Mouse (Mus musculus) heart, embryonic 13.5 days (tissue): ENCODE measurements around the gene Tnfsf13. TPM values are rescaled to one million over a fixed set of nuclear protein-coding genes. Genes with fewer than 3 reads are reported as not detected.

Source experiments
- ATAC-seq: fragments of 200-750 bp; cut with Nextera tagmentation; 2 replicates; pipeline ENCODE4 v1.8.0; 2017; ENCODE audit warnings: moderate TSS enrichment; ENCODE audit not compliant: insufficient number of reproducible peaks, low FRiP score, low TSS enrichment; ENCODE audit errors: extremely low read depth
- H3K27ac ChIP-seq: fragments of 300-500 bp; sonication (generic); replicated peaks from 2 replicates; pipeline ENCODE4 v1.5.1; 2015; ENCODE audit warnings: moderate library complexity, mild to moderate bottlenecking, inconsistent platforms
- H3K27me3 ChIP-seq: fragments of 300-500 bp; sonication (generic); replicated peaks from 2 replicates; pipeline ENCODE4 v1.6.1; 2015; ENCODE audit warnings: mild to moderate bottlenecking, inconsistent platforms
- H3K36me3 ChIP-seq: fragments of 300-500 bp; sonication (generic); 2 replicates; pipeline ENCODE4 v1.6.1; 2015; ENCODE audit warnings: mild to moderate bottlenecking, inconsistent platforms
- H3K4me1 ChIP-seq: fragments of 300-500 bp; sonication (generic); 2 replicates; pipeline ENCODE4 v1.6.1; 2015; ENCODE audit warnings: inconsistent platforms
- H3K4me2 ChIP-seq: fragments of 300-500 bp; sonication (generic); 2 replicates; pipeline ENCODE4 v1.6.1; 2015; ENCODE audit warnings: inconsistent platforms, mild to moderate bottlenecking, moderate library complexity
- H3K4me3 ChIP-seq: fragments of 300-500 bp; sonication (generic); 2 replicates; pipeline ENCODE4 v1.5.1; 2015; ENCODE audit warnings: moderate library complexity, mild to moderate bottlenecking, inconsistent platforms
- H3K9ac ChIP-seq: fragments of 300-500 bp; sonication (generic); 2 replicates; pipeline ENCODE4 v1.6.1; 2015; ENCODE audit warnings: inconsistent platforms, mild to moderate bottlenecking, moderate library complexity
- H3K9me3 ChIP-seq: fragments of 300-500 bp; sonication (generic); 2 replicates; pipeline ENCODE4 v1.6.1; 2016; ENCODE audit warnings: inconsistent platforms
- WGBS: fragments of 180-500 bp; shearing (Covaris S2); methylation state at CpG from one replicate; pipeline ENCODE4 v1.1.7; 2015; ENCODE audit warnings: mixed read lengths; 5-methylcytosine and 5-hydroxymethylcytosine counted together
- polyA plus RNA-seq: library from polyadenylated mRNA; unstranded; fragments of >200 nt; fragmentation: Nextera tagmentation; extraction: Ambion mirVana; gene quantifications from 2 replicates; pipeline ENCODE4 v1.2.1, GENCODE M21; 2015

Gene Tnfsf13
- polyA plus RNA-seq, 1 experiment from 2014 or later, result 0.23 TPM

GRCm38 (mm10) chr11:69689891-69690290 lies 4.3 kb upstream of the Tnfsf13 start:
- no peaks in the 10 kb centered on the region for H3K36me3 ChIP-seq
- WGBS, result 83% methylated on average over 1 of the region's 1 CpGs
- peaks cover 31% of the 10 kb centered on the region for H3K4me1 ChIP-seq
- peak overlapping the region; percentile 25; the same call in 1 of the 2 replicates for H3K9ac ChIP-seq
- no peak overlapping the region for H3K27ac ChIP-seq
- H3K4me3 ChIP-seq, result no peak overlapping the region
- no peaks in the 10 kb centered on the region for H3K27me3 ChIP-seq
- no peaks in the 10 kb centered on the region for H3K9me3 ChIP-seq
- ATAC-seq, result no peak
- no peak overlapping the region for H3K4me2 ChIP-seq

GRCm38 (mm10) chr11:69687061-69687460 lies 1.5 kb upstream of the Tnfsf13 start:
- no peaks in the 10 kb centered on the region for H3K36me3 ChIP-seq
- peak overlapping the region; percentile 69; the same call in 1 of the 2 replicates for H3K9ac ChIP-seq
- H3K4me2 ChIP-seq, result no peak overlapping the region
- H3K9me3 ChIP-seq, result no peaks in the 10 kb centered on the region
- no peak overlapping the region for H3K4me3 ChIP-seq
- no peaks in the 10 kb centered on the region for H3K27me3 ChIP-seq
- H3K27ac ChIP-seq, result peak overlapping the region; percentile 89; the same call in 1 of the 2 replicates
- peaks cover 37% of the 10 kb centered on the region for H3K4me1 ChIP-seq
- ATAC-seq, result no peak
- 56% methylated on average over 5 of the region's 5 CpGs for WGBS

GRCm38 (mm10) chr11:69686377-69686776 lies 793 bp upstream of the Tnfsf13 start:
- H3K9me3 ChIP-seq, result no peaks in the 10 kb centered on the region
- no peaks in the 10 kb centered on the region for H3K27me3 ChIP-seq
- peaks cover 38% of the 10 kb centered on the region for H3K4me1 ChIP-seq
- peak overlapping the region; percentile 69 for H3K9ac ChIP-seq
- no peak for ATAC-seq
- H3K4me3 ChIP-seq, result no peak overlapping the region
- no peaks in the 10 kb centered on the region for H3K36me3 ChIP-seq
- WGBS, result 8% methylated on average over 4 of the region's 4 CpGs
- peak overlapping the region; percentile 89 for H3K27ac ChIP-seq
- 0 out of 2 replicates have a peak overlapping the region, but pooled peaks have one; percentile 3 for H3K4me2 ChIP-seq

- ATAC-seq, result no peak
- H3K9ac ChIP-seq, result peak overlapping the region; percentile 59
Measured at GRCm38 (mm10) chr11:69684936-69685335, 648 bp downstream of the Tnfsf13 start.

GRCm38 (mm10) chr11:69684128-69684745 lies 1.3 kb downstream of the Tnfsf13 start:
- WGBS, result 72% methylated on average over 12 of the region's 12 CpGs
- H3K27me3 ChIP-seq, result no peaks in the 10 kb centered on the region
- no peaks in the 10 kb centered on the region for H3K9me3 ChIP-seq
- ATAC-seq, result no peak
- H3K4me1 ChIP-seq, result peaks cover 57% of the 10 kb centered on the region
- no peak overlapping the region for H3K4me3 ChIP-seq
- H3K4me2 ChIP-seq, result no peak overlapping the region
- H3K9ac ChIP-seq, result 0 out of 2 replicates have a peak overlapping the region, but pooled peaks have one; percentile 59
- peaks cover 13% of the 10 kb centered on the region for H3K36me3 ChIP-seq
- H3K27ac ChIP-seq, result no peak overlapping the region

More at GRCm38 (mm10) chr11:69684936-69685335, 648 bp downstream of the Tnfsf13 start:
- H3K4me3 ChIP-seq, result no peak overlapping the region
- H3K36me3 ChIP-seq, result peaks cover 6% of the 10 kb centered on the region
- no peak overlapping the region for H3K4me2 ChIP-seq
- peak overlapping the region; percentile 89 for H3K27ac ChIP-seq
- WGBS, result 79% methylated on average over 6 of the region's 6 CpGs
- H3K9me3 ChIP-seq, result no peaks in the 10 kb centered on the region
- H3K4me1 ChIP-seq, result peaks cover 52% of the 10 kb centered on the region
- H3K27me3 ChIP-seq, result no peaks in the 10 kb centered on the region

- Histone ChIP-seq H3K9me3 (no peaks in the 10 kb centered on the region), H3K27ac (peak overlapping the region; percentile 57; the same call in 1 of the 2 replicates), H3K4me2 (no peak overlapping the region), H3K4me1 (peaks cover 57% of the 10 kb centered on the region), H3K9ac (peak overlapping the region; percentile 69), H3K36me3 (peaks cover 19% of the 10 kb centered on the region), H3K27me3 (no peaks in the 10 kb centered on the region), H3K4me3 (no peak overlapping the region)
- no peak for ATAC-seq
- WGBS, result 71% methylated on average over 7 of the region's 7 CpGs
Measured at GRCm38 (mm10) chr11:69683576-69683975, 2.0 kb downstream of the Tnfsf13 start.

GRCm38 (mm10) chr11:69682840-69683533 lies 2.6 kb downstream of the Tnfsf13 start:
- Histone ChIP-seq H3K27ac (peak overlapping the region; percentile 95), H3K4me1 (peaks cover 57% of the 10 kb centered on the region), H3K9ac (peak overlapping the region; percentile 87), H3K9me3 (no peaks in the 10 kb centered on the region), H3K4me2 (peak overlapping the region; percentile 98), H3K4me3 (peak overlapping the region; percentile 84), H3K36me3 (peaks cover 25% of the 10 kb centered on the region), H3K27me3 (no peaks in the 10 kb centered on the region)
- 19% methylated on average over 12 of the region's 12 CpGs for WGBS
- ATAC-seq, result no peak

- no peak for ATAC-seq
- peak overlapping the region; percentile 95 for H3K27ac ChIP-seq
- peak overlapping the region; percentile 87 for H3K9ac ChIP-seq
- H3K4me1 ChIP-seq, result peaks cover 57% of the 10 kb centered on the region
- WGBS, result 23% methylated on average over 24 of the region's 24 CpGs
- H3K36me3 ChIP-seq, result peaks cover 32% of the 10 kb centered on the region
- peak overlapping the region; percentile 98 for H3K4me2 ChIP-seq
- no peaks in the 10 kb centered on the region for H3K27me3 ChIP-seq
- H3K9me3 ChIP-seq, result no peaks in the 10 kb centered on the region
- peak overlapping the region; percentile 84 for H3K4me3 ChIP-seq
Measured at GRCm38 (mm10) chr11:69682209-69682839, 3.3 kb downstream of the Tnfsf13 start.

- no peaks in the 10 kb centered on the region for H3K9me3 ChIP-seq
- peak; percentile 91 for ATAC-seq
Measured at GRCm38 (mm10) chr11:69681314-69682208, 4.0 kb downstream of the Tnfsf13 start, which contains the start of gene Senp3. Senp3 (minus strand) TSS chr11:69682084.

GRCm38 (mm10) chr11:69680136-69680855 lies 5.3 kb downstream of the Tnfsf13 start:
- no peak for ATAC-seq
- H3K4me3 ChIP-seq, result peak overlapping the region; percentile 84
- peaks cover 52% of the 10 kb centered on the region for H3K36me3 ChIP-seq
- H3K4me2 ChIP-seq, result peak overlapping the region; percentile 98
- no peak overlapping the region for H3K27ac ChIP-seq
- H3K9me3 ChIP-seq, result no peaks in the 10 kb centered on the region
- peak overlapping the region; percentile 92 for H3K9ac ChIP-seq
- WGBS, result 89% methylated on average over 30 of the region's 30 CpGs
- peaks cover 39% of the 10 kb centered on the region for H3K4me1 ChIP-seq
- H3K27me3 ChIP-seq, result no peaks in the 10 kb centered on the region

More at GRCm38 (mm10) chr11:69681314-69682208, 4.0 kb downstream of the Tnfsf13 start, which contains the start of gene Senp3:
- H3K4me3 ChIP-seq, result peak within 1 kb of the TSS; percentile 84
- WGBS, result under 1% methylated on average over 79 of the region's 80 CpGs
- H3K4me2 ChIP-seq, result peak within 1 kb of the TSS; percentile 98
- peak within 1 kb of the TSS; percentile 92 for H3K9ac ChIP-seq
- peaks cover 52% of the 10 kb centered on the region for H3K4me1 ChIP-seq
- peak within 1 kb of the TSS; percentile 95 for H3K27ac ChIP-seq
- peaks cover 40% of the 10 kb centered on the region for H3K36me3 ChIP-seq
- H3K27me3 ChIP-seq, result no peaks in the 10 kb centered on the region
